ENCODE assay signal across 12 mouse cellular contexts in the genomic region with DNA sequence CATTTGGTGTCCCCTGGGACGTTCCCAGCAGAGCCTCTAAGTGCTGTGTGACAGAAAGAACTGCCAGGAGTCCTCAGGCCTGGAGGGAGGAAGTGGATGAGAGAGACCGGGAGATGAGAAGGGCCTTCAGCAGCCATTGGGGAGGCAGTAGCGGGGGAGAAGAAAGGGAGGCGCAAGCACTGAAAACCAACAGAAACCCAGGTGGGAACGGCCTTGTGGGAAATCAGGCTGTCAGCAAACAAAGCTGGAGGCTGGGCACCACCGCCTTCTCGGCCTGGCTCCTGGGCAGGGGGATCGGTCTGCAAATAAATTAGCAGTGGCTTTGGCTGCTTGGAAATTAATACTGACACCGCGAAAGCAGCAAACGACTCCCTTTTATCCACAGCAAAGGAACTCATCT.
DNase-seq lines count a peak whose midpoint lies in the region; ATAC-seq and TF ChIP-seq lines count a peak whose summit lies in the region.
"Had no signal": no experiment of that assay in that cellular context is flagged by ENCODE, and none has a peak within 500 bp of the region (broad histone marks: within the 10 kb centered on the region; RNA-seq: fewer than 3 reads in every experiment).

No protein-coding gene starts in this region.

- no peak overlapping the region for H3K4me3 ChIP-seq in heart, embryonic 16.5 days (ENCODE audit: low read length)
- no peak overlapping the region for H3K4me3 ChIP-seq in heart, adult 2 months
- H3K4me3 ChIP-seq in hindbrain, embryonic 11.5 days (ENCODE audit: low read depth, low read length), result no peak overlapping the region
- no peak overlapping the region for H3K4me3 ChIP-seq in midbrain, embryonic 15.5 days

- no peaks in the 10 kb centered on the region for H3K27me3 ChIP-seq in heart, embryonic 16.5 days (ENCODE audit: control insufficient read depth, insufficient read depth, low read length)
- H3K27me3 ChIP-seq in heart, adult 2 months (ENCODE audit: control insufficient read depth, insufficient read depth, low read length), result no peaks in the 10 kb centered on the region
- H3K27me3 ChIP-seq in hindbrain, embryonic 11.5 days (ENCODE audit: control insufficient read depth, insufficient read depth, low read length), result no peaks in the 10 kb centered on the region
- no peaks in the 10 kb centered on the region for H3K27me3 ChIP-seq in midbrain, embryonic 15.5 days (replicated peaks)
- H3K27me3 ChIP-seq: CH12.LX had no signal

- no peaks in the 10 kb centered on the region for H3K36me3 ChIP-seq in heart, embryonic 16.5 days (ENCODE audit: control insufficient read depth, insufficient read depth)
- H3K36me3 ChIP-seq in heart, adult 2 months (ENCODE audit: control insufficient read depth, insufficient read depth, low read length), result no peaks in the 10 kb centered on the region
- no peaks in the 10 kb centered on the region for H3K36me3 ChIP-seq in hindbrain, embryonic 11.5 days (ENCODE audit: control insufficient read depth, insufficient read depth, low read length)
- H3K36me3 ChIP-seq in midbrain, embryonic 15.5 days (replicated peaks), result no peaks in the 10 kb centered on the region

- intact Hi-C loops in heart, adult 2 months (cut with DNase I), result no loop called here

- H3K27ac ChIP-seq in heart, embryonic 16.5 days (ENCODE audit: low read length), result no peak overlapping the region
- H3K27ac ChIP-seq in heart, adult 2 months, result no peak overlapping the region
- H3K27ac ChIP-seq in hindbrain, embryonic 11.5 days (ENCODE audit: low read depth, low read length), result peak overlapping the region; percentile 65
- peak overlapping the region; percentile 55; the same call in 1 of the 2 replicates for H3K27ac ChIP-seq in midbrain, embryonic 15.5 days

- no peaks in the 10 kb centered on the region for H3K9me3 ChIP-seq in heart, embryonic 16.5 days (replicated peaks; ENCODE audit: control insufficient read depth, low read length)
- H3K9me3 ChIP-seq in hindbrain, embryonic 11.5 days (ENCODE audit: control insufficient read depth, low read length), result no peaks in the 10 kb centered on the region
- H3K9me3 ChIP-seq in midbrain, embryonic 15.5 days, result no peaks in the 10 kb centered on the region

- WGBS in heart, embryonic 16.5 days, result 24% methylated on average over 11 of the region's 11 CpGs
- 44% methylated on average over 11 of the region's 11 CpGs for WGBS in heart, adult 2 months
- WGBS in hindbrain, embryonic 11.5 days, result 11% methylated on average over 11 of the region's 11 CpGs
- 4% methylated on average over 11 of the region's 11 CpGs for WGBS in midbrain, embryonic 15.5 days

- H3K9ac ChIP-seq in heart, embryonic 16.5 days (ENCODE audit: low read length), result no peak overlapping the region
- no peak overlapping the region for H3K9ac ChIP-seq in heart, adult 2 months (ENCODE audit: low read depth, low read length)
- peak overlapping the region; percentile 42 for H3K9ac ChIP-seq in hindbrain, embryonic 11.5 days (ENCODE audit: low read depth, low read length)
- H3K9ac ChIP-seq in midbrain, embryonic 15.5 days, result 0 out of 2 replicates have a peak overlapping the region, but pooled peaks have one; percentile 2

- no peak for TF ChIP-seq CTCF in heart, adult 2 months (IDR thresholded peaks at IDR 0.05)

- no peaks in the 10 kb centered on the region for H3K79me2 ChIP-seq in heart, adult 2 months (replicated peaks; ENCODE audit: control insufficient read depth, insufficient read depth, low read length)

- H3K4me1 ChIP-seq in heart, embryonic 16.5 days (ENCODE audit: control insufficient read depth, insufficient read depth, low read length), result no peaks in the 10 kb centered on the region
- H3K4me1 ChIP-seq in heart, adult 2 months (ENCODE audit: control insufficient read depth, insufficient read depth, low read length), result no peaks in the 10 kb centered on the region
- H3K4me1 ChIP-seq in hindbrain, embryonic 11.5 days (replicated peaks; ENCODE audit: control insufficient read depth, insufficient read depth, low read length), result 0 out of 2 replicates have a peak, but pooled peaks cover 5% of the 10 kb centered on the region
- peaks cover 12% of the 10 kb centered on the region for H3K4me1 ChIP-seq in midbrain, embryonic 15.5 days

- ATAC-seq in heart, embryonic 16.5 days (replicated peaks; ENCODE audit: extremely low read depth, insufficient read depth, low FRiP score), result no peak
- peak; percentile 65 for ATAC-seq in hindbrain, embryonic 11.5 days (ENCODE audit: low FRiP score)
- peak; percentile 66 for ATAC-seq in midbrain, embryonic 15.5 days (replicated peaks)
- ATAC-seq in megakaryocyte, adult 5-6 weeks (ENCODE audit: poor library complexity, severe bottlenecking), result no peak
- ATAC-seq in activated CD4-positive, CD25-positive, alpha-beta regulatory T cell, adult 4 months, result no peak

- peak overlapping the region; percentile 36 for H3K4me2 ChIP-seq in heart, embryonic 16.5 days (ENCODE audit: low read depth, low read length)
- peak overlapping the region; percentile 17; the same call in 1 of the 2 replicates for H3K4me2 ChIP-seq in hindbrain, embryonic 11.5 days (replicated peaks; ENCODE audit: low read depth, low read length)
- peak overlapping the region; percentile 27 for H3K4me2 ChIP-seq in midbrain, embryonic 15.5 days

- no peak for DNase-seq in heart, adult 2 months
- DNase-seq in embryo, embryonic 9.5 days (ENCODE audit: extremely low spot score), result peak; percentile 44
- peak; percentile 61 for DNase-seq in hindbrain, embryonic 11.5 days (ENCODE audit: low spot score)
- DNase-seq in layer of hippocampus, adult 9-10 months (ENCODE audit: low spot score), result no peak
- DNase-seq: adrenal gland, adult 8-10 months; lung, adult 18-20 months; thymus, postnatal 36 days had no signal

- TF ChIP-seq POLR2A in heart, adult 2 months (IDR thresholded peaks at IDR 0.05; ENCODE audit: insufficient read depth, low read depth, low read length), result no peak

- no peak for TF ChIP-seq EP300 in heart, adult 2 months (IDR thresholded peaks at IDR 0.05; ENCODE audit: insufficient read depth, low read depth, low read length)

Comparison
In these comparisons a context has a peak if more than half of its experiments do, and no peak if none do; other contexts are left out.
1. ATAC-seq: peak in hindbrain, embryonic 11.5 days (single experiment) and midbrain, embryonic 15.5 days (single experiment); none in heart, embryonic 16.5 days (single experiment), megakaryocyte, adult 5-6 weeks (single experiment) and activated CD4-positive, CD25-positive, alpha-beta regulatory T cell, adult 4 months (single experiment).
2. H3K27ac ChIP-seq: peak in hindbrain, embryonic 11.5 days (single experiment) and midbrain, embryonic 15.5 days (single experiment); none in heart, embryonic 16.5 days (single experiment) and heart, adult 2 months (single experiment).
3. H3K9ac ChIP-seq: peak in hindbrain, embryonic 11.5 days (single experiment) and midbrain, embryonic 15.5 days (single experiment); none in heart, embryonic 16.5 days (single experiment) and heart, adult 2 months (single experiment).
4. DNase-seq: peak in embryo, embryonic 9.5 days (single experiment) and hindbrain, embryonic 11.5 days (single experiment); none in heart, adult 2 months (0 of 2) and layer of hippocampus, adult 9-10 months (single experiment).
5. Peak in every context shown above with its lines, with median percentiles within 50 percentile points of each other: H3K4me2 ChIP-seq.